ENCODE assay signal across 26 mouse cellular contexts in the genomic region with DNA sequence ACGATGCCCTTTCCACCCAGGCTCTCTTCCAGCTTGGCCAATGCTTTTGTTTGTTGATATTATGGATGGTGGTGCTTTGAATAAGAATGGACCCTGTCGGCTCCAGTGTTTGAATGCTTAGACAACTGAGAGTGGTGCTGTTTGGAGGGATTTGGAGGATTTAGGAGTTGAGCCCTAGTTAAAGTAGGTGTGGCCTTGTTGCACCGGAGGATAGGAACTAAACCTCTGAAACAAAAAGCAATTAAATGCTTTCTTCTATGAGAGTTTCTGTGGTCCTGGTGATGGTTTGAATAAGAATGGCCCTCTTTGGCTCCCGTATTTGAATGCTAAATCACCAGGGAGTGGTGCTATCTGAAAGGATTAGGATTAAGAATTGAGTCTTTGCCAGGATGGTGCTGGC.
"Had no signal": no experiment of that assay in that cellular context is flagged by ENCODE, and none has a peak within 500 bp of the region (broad histone marks: within the 10 kb centered on the region; RNA-seq: fewer than 3 reads in every experiment).

No protein-coding gene starts in this region.

- H3K4me2 ChIP-seq: heart, embryonic 12.5 days; hindbrain, embryonic 13.5 days; hindbrain, embryonic 15.5 days; kidney, embryonic 15.5 days; limb, embryonic 13.5 days; limb, embryonic 15.5 days; liver, embryonic 12.5 days had no signal

- H3K9ac ChIP-seq: heart, embryonic 12.5 days; hindbrain, embryonic 13.5 days; hindbrain, embryonic 15.5 days; kidney, embryonic 15.5 days; limb, embryonic 13.5 days; limb, embryonic 15.5 days; liver, embryonic 12.5 days; liver, embryonic 14.5 days had no signal

- H3K27me3 ChIP-seq: heart, embryonic 12.5 days; kidney, embryonic 15.5 days; limb, embryonic 13.5 days; limb, embryonic 15.5 days had no signal

- DNase-seq: gastrocnemius, adult 2 months; gastrocnemius, postnatal 10 days; gastrocnemius, postnatal 25 days; heart, adult 18-20 months; heart, postnatal 10 days; heart, postnatal 36 days; kidney, adult 11 months; kidney, adult 2 months; kidney, adult 9 months; kidney, postnatal 14 days; kidney, postnatal 36 days; layer of hippocampus, adult 9-11 months; layer of hippocampus, postnatal 36 days; left cerebral cortex, postnatal 4 days had no signal

- H3K27ac ChIP-seq: gastrocnemius, adult 2 months; heart, embryonic 10.5 days; hindbrain, embryonic 13.5 days; hindbrain, embryonic 15.5 days; hindbrain, postnatal 0 days; kidney, embryonic 15.5 days; kidney, postnatal 0 days; limb, embryonic 13.5 days; limb, embryonic 15.5 days; liver, embryonic 12.5 days; liver, embryonic 14.5 days had no signal

- ATAC-seq: hindbrain, postnatal 0 days; intestine, embryonic 16.5 days; liver, embryonic 12.5 days had no signal

- H3K9me3 ChIP-seq: heart, embryonic 10.5 days; heart, embryonic 12.5 days; hindbrain, embryonic 13.5 days; hindbrain, embryonic 15.5 days; kidney, embryonic 15.5 days; limb, embryonic 13.5 days; limb, embryonic 15.5 days; liver, embryonic 12.5 days had no signal

- H3K36me3 ChIP-seq: heart, embryonic 10.5 days; heart, embryonic 12.5 days; hindbrain, embryonic 13.5 days; hindbrain, embryonic 15.5 days; kidney, embryonic 15.5 days; limb, embryonic 13.5 days; limb, embryonic 15.5 days; liver, embryonic 12.5 days had no signal

- H3K4me3 ChIP-seq: gastrocnemius, adult 2 months; heart, embryonic 10.5 days; heart, embryonic 12.5 days; hindbrain, embryonic 13.5 days; hindbrain, embryonic 15.5 days; kidney, embryonic 15.5 days; limb, embryonic 13.5 days; limb, embryonic 15.5 days; liver, embryonic 12.5 days had no signal
